Mouse (Mus musculus) MEL (cell line): Measurements from ENCODE around the gene Pid1. TPM values are rescaled to one million over a fixed set of nuclear protein-coding genes. Genes with fewer than 3 reads are reported as not detected.

Experiments
- DNase-seq: peaks from one replicate; pipeline ENCODE4 v3.0.0; 2011; ENCODE audit warnings: low read depth, low spot score
- H3K27ac ChIP-seq: 2 replicates; pipeline ENCODE4 v1.5.1; 2012; ENCODE audit warnings: low read depth, mild to moderate bottlenecking, control low read depth, low read length, moderate library complexity; ENCODE audit not compliant: control insufficient read depth
- H3K27me3 ChIP-seq, 2 experiments: fragments of 150-350 bp in 1 of 2; sonication (generic) in 1 of 2; 2 replicates each; pipeline ENCODE4 v1.6.1; 2012; ENCODE audit warnings: low read length in 2 of 2, mild to moderate bottlenecking in 2 of 2, improper control_type of control experiment in 1 of 2, moderate library complexity in 1 of 2; ENCODE audit not compliant: insufficient read depth in 2 of 2, control insufficient read depth in 1 of 2
- H3K36me3 ChIP-seq, 2 experiments: 2 replicates each; pipeline ENCODE4 v1.6.1; 2012 to 2014; ENCODE audit warnings: low read length in 2 of 2, improper control_type of control experiment in 1 of 2, inconsistent platforms in 1 of 2, mild to moderate bottlenecking in 1 of 2; ENCODE audit not compliant: insufficient read depth in 2 of 2, control insufficient read depth in 1 of 2
- H3K4me1 ChIP-seq, 2 experiments: fragments of 150-350 bp in 1 of 2; sonication (generic) in 1 of 2; 2 replicates each; pipeline ENCODE4 v1.6.1; 2012; ENCODE audit warnings: low read length in 2 of 2, improper control_type of control experiment in 1 of 2, mild to moderate bottlenecking in 1 of 2; ENCODE audit not compliant: insufficient read depth in 2 of 2, control insufficient read depth in 1 of 2
- H3K4me3 ChIP-seq, 2 experiments: fragments of 150-350 bp in 1 of 2; sonication (generic) in 1 of 2; 2 replicates each; pipeline ENCODE4 v1.5.1; 2012; ENCODE audit warnings: low read depth in 2 of 2, low read length in 2 of 2, mild to moderate bottlenecking in 2 of 2, moderate library complexity in 2 of 2, control low read depth in 1 of 2, improper control_type of control experiment in 1 of 2; ENCODE audit not compliant: control insufficient read depth in 1 of 2, insufficient read depth in 1 of 2
- H3K79me2 ChIP-seq: 2 replicates; pipeline ENCODE4 v1.6.1; 2012; ENCODE audit warnings: mild to moderate bottlenecking, low read length, moderate library complexity; ENCODE audit not compliant: control insufficient read depth, poor library complexity, insufficient read depth
- H3K9ac ChIP-seq: 2 replicates; pipeline ENCODE4 v1.6.1; 2012; ENCODE audit warnings: low read depth, mild to moderate bottlenecking, control low read depth, low read length, moderate library complexity; ENCODE audit not compliant: control insufficient read depth, poor library complexity, severe bottlenecking
- H3K9me3 ChIP-seq: fragments of 150-350 bp; sonication (generic); replicated peaks from 2 replicates; pipeline ENCODE4 v1.6.1; 2012; ENCODE audit warnings: mild to moderate bottlenecking, low read length, improper control_type of control experiment, moderate library complexity; ENCODE audit not compliant: insufficient read depth
- BHLHE40 ChIP-seq: IDR thresholded peaks from 2 replicates; pipeline ENCODE4 v1.6.1; 2012; ENCODE audit warnings: low read depth, mild to moderate bottlenecking, inconsistent platforms, low read length, improper control_type of control experiment, borderline replicate concordance
- CTCF ChIP-seq, 3 experiments: IDR thresholded peaks in 2 of 3; conservative IDR thresholded peaks in 1 of 3; 2 replicates each; pipeline ENCODE4 v1.5.1; 2011 to 2012; ENCODE audit warnings: low read length in 3 of 3, low read depth in 2 of 3, mild to moderate bottlenecking in 2 of 3, improper control_type of control experiment in 1 of 3, inconsistent platforms in 1 of 3, mixed read lengths in 1 of 3, moderate library complexity in 1 of 3; ENCODE audit not compliant: control insufficient read depth in 1 of 3, insufficient read depth in 1 of 3, poor library complexity in 1 of 3, severe bottlenecking in 1 of 3
- E2F4 ChIP-seq: IDR thresholded peaks from 2 replicates; pipeline ENCODE4 v1.6.1; 2011; ENCODE audit warnings: low read depth, low read length, improper control_type of control experiment, borderline replicate concordance
- ELF1 ChIP-seq: IDR thresholded peaks from 2 replicates; pipeline ENCODE4 v1.6.1; 2014; ENCODE audit warnings: low read depth, mild to moderate bottlenecking, inconsistent platforms, low read length, improper control_type of control experiment, moderate library complexity
- GABPA ChIP-seq: IDR thresholded peaks from 2 replicates; pipeline ENCODE4 v1.6.1; 2012; ENCODE audit warnings: low read depth, mild to moderate bottlenecking, inconsistent platforms, low read length, improper control_type of control experiment, moderate library complexity
- JUND ChIP-seq: IDR thresholded peaks from 2 replicates; pipeline ENCODE4 v1.6.1; 2011; ENCODE audit warnings: low read depth, mild to moderate bottlenecking, improper control_type of control experiment, low read length
- KAT2A ChIP-seq: conservative IDR thresholded peaks from 2 replicates; pipeline ENCODE4 v1.6.1; 2012; ENCODE audit warnings: low read depth, low read length, improper control_type of control experiment, inconsistent platforms
- MAFK ChIP-seq: IDR thresholded peaks from 2 replicates; pipeline ENCODE4 v1.6.1; 2011; ENCODE audit warnings: low read depth, mild to moderate bottlenecking, low read length, improper control_type of control experiment, borderline replicate concordance
- MAX ChIP-seq: IDR thresholded peaks from 2 replicates; pipeline ENCODE4 v1.6.1; 2011; ENCODE audit warnings: low read length, improper control_type of control experiment
- MAZ ChIP-seq: IDR thresholded peaks from 2 replicates; pipeline ENCODE4 v1.6.1; 2012; ENCODE audit warnings: low read depth, mild to moderate bottlenecking, inconsistent platforms, low read length, improper control_type of control experiment
- MXI1 ChIP-seq: IDR thresholded peaks from 2 replicates; pipeline ENCODE4 v1.6.1; 2011; ENCODE audit warnings: mild to moderate bottlenecking, low read depth, low read length, improper control_type of control experiment
- MYB ChIP-seq: IDR thresholded peaks from 2 replicates; pipeline ENCODE4 v1.6.1; 2011; ENCODE audit warnings: mild to moderate bottlenecking, low read depth, low read length, improper control_type of control experiment
- NELFE ChIP-seq: IDR thresholded peaks from 2 replicates; pipeline ENCODE4 v1.6.1; 2011; ENCODE audit warnings: low read depth, low read length, improper control_type of control experiment
- NRF1 ChIP-seq: IDR thresholded peaks from 2 replicates; pipeline ENCODE4 v1.6.1; 2014; ENCODE audit warnings: low read depth, mild to moderate bottlenecking, inconsistent platforms, low read length, improper control_type of control experiment, moderate library complexity; ENCODE audit not compliant: poor library complexity, insufficient read depth, severe bottlenecking
- POLR2A ChIP-seq, 2 experiments: IDR thresholded peaks; 2 replicates each; pipeline ENCODE4 v1.6.1; 2011 to 2012; ENCODE audit warnings: low read length in 2 of 2, mild to moderate bottlenecking in 2 of 2, control low read depth in 1 of 2, improper control_type of control experiment in 1 of 2, low read depth in 1 of 2, moderate library complexity in 1 of 2; ENCODE audit not compliant: control insufficient read depth in 1 of 2, insufficient read depth in 1 of 2, poor library complexity in 1 of 2
- POLR2AphosphoS2 ChIP-seq: IDR thresholded peaks from 2 replicates; pipeline ENCODE4 v1.6.1; 2011; ENCODE audit warnings: low read length, improper control_type of control experiment
- POLR2AphosphoS5 ChIP-seq: IDR thresholded peaks from 2 replicates; pipeline ENCODE4 v1.6.1; 2012; ENCODE audit warnings: low read depth, borderline replicate concordance, mild to moderate bottlenecking, inconsistent platforms, low read length, moderate library complexity, mixed read lengths
- RAD21 ChIP-seq: IDR thresholded peaks from 2 replicates; pipeline ENCODE4 v1.6.1; 2011; ENCODE audit warnings: mild to moderate bottlenecking, low read depth, low read length, improper control_type of control experiment
- RCOR1 ChIP-seq: IDR thresholded peaks from 2 replicates; pipeline ENCODE4 v1.6.1; 2012; ENCODE audit warnings: low read depth, mild to moderate bottlenecking, inconsistent platforms, low read length, improper control_type of control experiment
- SIN3A ChIP-seq: IDR thresholded peaks from 2 replicates; pipeline ENCODE4 v1.6.1; 2012; ENCODE audit warnings: low read length, improper control_type of control experiment, inconsistent platforms
- SMC3 ChIP-seq: IDR thresholded peaks from 2 replicates; pipeline ENCODE4 v1.6.1; 2011; ENCODE audit warnings: low read depth, low read length, improper control_type of control experiment
- TAL1 ChIP-seq: IDR thresholded peaks from 2 replicates; pipeline ENCODE4 v1.6.1; 2012; ENCODE audit warnings: mild to moderate bottlenecking, inconsistent platforms, low read length, moderate library complexity, mixed read lengths
- TBP ChIP-seq: IDR thresholded peaks from 2 replicates; pipeline ENCODE4 v1.8.0; 2011; ENCODE audit warnings: low read depth, low read length, improper control_type of control experiment
- TCF12 ChIP-seq: IDR thresholded peaks from 2 replicates; pipeline ENCODE4 v1.6.1; 2014; ENCODE audit warnings: low read depth, mild to moderate bottlenecking, inconsistent platforms, low read length, improper control_type of control experiment, moderate library complexity
- UBTF ChIP-seq: IDR thresholded peaks from 2 replicates; pipeline ENCODE4 v1.6.1; 2012; ENCODE audit warnings: low read depth, mild to moderate bottlenecking, inconsistent platforms, low read length, improper control_type of control experiment, moderate library complexity, borderline replicate concordance; ENCODE audit not compliant: insufficient read depth
- USF1 ChIP-seq: IDR thresholded peaks from 2 replicates; pipeline ENCODE4 v1.6.1; 2014; ENCODE audit warnings: low read depth, mild to moderate bottlenecking, inconsistent platforms, low read length, improper control_type of control experiment, moderate library complexity
- ZMIZ1 ChIP-seq: IDR thresholded peaks from 2 replicates; pipeline ENCODE4 v1.6.1; 2012; ENCODE audit warnings: low read depth, mild to moderate bottlenecking, inconsistent platforms, low read length, improper control_type of control experiment, moderate library complexity
- polyA plus RNA-seq, 2 experiments: library from polyadenylated mRNA; stranded (reverse) in 1 of 2; unstranded in 1 of 2; fragments of >175 nt in 1 of 2; fragments of >200 nt in 1 of 2; gene quantifications; 2 replicates each; pipeline versions ENCODE4 v1.2.1 to v1.2.4; 2012; ENCODE audit warnings: low replicate concordance in 2 of 2, low read depth in 1 of 2; ENCODE audit not compliant: insufficient read length in 2 of 2, insufficient read depth in 1 of 2, missing spikeins in 1 of 2
- total RNA-seq: library from RNA; depleted of rRNA; stranded (reverse); fragments of 300-350 nt; gene quantifications from 2 replicates; pipeline ENCODE4 v1.2.3, GENCODE M21; 2012

The Pid1 gene
- total and polyA plus RNA-seq, 3 experiments: not detected

DNA sequence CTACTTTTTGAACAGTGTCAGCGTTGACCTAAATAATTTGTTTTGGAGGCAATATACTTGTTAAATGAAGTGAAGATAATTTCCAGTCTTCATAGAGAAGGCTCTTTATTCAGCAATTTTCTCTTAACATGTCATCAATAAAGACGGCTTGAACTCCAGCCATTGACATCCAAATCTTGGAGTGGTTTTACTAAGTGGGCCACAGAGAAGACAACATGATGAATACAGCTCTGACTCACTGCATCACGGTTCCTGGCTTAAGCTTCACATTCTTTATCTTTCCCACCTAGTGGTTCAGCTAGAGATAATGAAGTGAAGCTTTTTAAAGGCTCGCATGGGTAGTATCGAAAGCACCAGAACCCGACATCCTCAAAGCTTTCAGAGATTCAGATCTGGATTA is 276.7 kb downstream of the Pid1 start:
- no peaks in the 10 kb centered on the region for H3K4me1 ChIP-seq
- H3K9ac ChIP-seq: no peak overlapping the region
- TF ChIP-seq ELF1 (no peak), POLR2A (IDR thresholded peaks at IDR 0.05; ENCODE audit: control insufficient read depth in 1 of 2, insufficient read depth in 1 of 2, low read depth in 1 of 2, low read length in 2 of 2, poor library complexity in 1 of 2) (no peak), MAZ (no peak), KAT2A (no peak)
- DNase-seq: no peak
- H3K27ac ChIP-seq: no peak overlapping the region
- H3K4me3 ChIP-seq: no peak overlapping the region
- H3K79me2 ChIP-seq: no peaks in the 10 kb centered on the region
- H3K9me3 ChIP-seq: no peaks in the 10 kb centered on the region
- H3K27me3 ChIP-seq: no peaks in the 10 kb centered on the region
- no peaks in the 10 kb centered on the region for H3K36me3 ChIP-seq

- H3K9me3 ChIP-seq: no peaks in the 10 kb centered on the region
- TF ChIP-seq POLR2A (IDR thresholded peaks at IDR 0.05; ENCODE audit: control insufficient read depth in 1 of 2, insufficient read depth in 1 of 2, low read depth in 1 of 2, low read length in 2 of 2, poor library complexity in 1 of 2) (no peak), ELF1 (no peak), TAL1 (no peak), ZMIZ1 (no peak), TBP (no peak), NELFE (no peak), USF1 (no peak), SMC3 (no peak), JUND (no peak), TCF12 (no peak), MAFK (no peak), BHLHE40 (no peak), UBTF (no peak), GABPA (no peak)
- H3K4me3 ChIP-seq: no peak overlapping the region
- no peak overlapping the region for H3K9ac ChIP-seq
- no peaks in the 10 kb centered on the region for H3K79me2 ChIP-seq
- no peaks in the 10 kb centered on the region for H3K4me1 ChIP-seq
- H3K27ac ChIP-seq: no peak overlapping the region
- H3K36me3 ChIP-seq: no peaks in the 10 kb centered on the region
- H3K27me3 ChIP-seq: no peaks in the 10 kb centered on the region
- no peak for DNase-seq
These were observed 277.5 kb downstream of the Pid1 start for GRCm38 (mm10) chr1:84086486-84086885.

DNA sequence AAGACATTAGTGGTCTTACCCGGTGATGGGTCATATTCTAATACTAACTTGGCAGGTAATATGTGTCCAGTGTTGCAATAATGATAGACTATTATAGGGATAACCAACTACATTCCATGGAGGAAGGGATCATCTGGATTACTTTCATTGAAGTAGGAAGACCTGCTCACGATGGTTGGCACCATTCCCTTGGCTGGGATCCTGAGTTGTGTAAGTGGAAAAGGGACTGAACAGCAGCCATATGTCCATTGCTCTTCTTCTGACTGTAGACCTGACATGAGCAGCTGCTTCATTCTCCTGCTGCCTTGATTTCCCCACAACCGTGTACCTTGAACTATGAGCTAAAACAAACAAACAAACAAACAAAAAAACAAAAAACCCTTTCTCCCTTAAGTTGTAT is 278.6 kb downstream of the Pid1 start:
- Histone ChIP-seq H3K9me3 (no peaks in the 10 kb centered on the region), H3K4me1 (no peaks in the 10 kb centered on the region)
- no peak for TF ChIP-seq SIN3A
- no peak for TF ChIP-seq MAZ
- no peak for TF ChIP-seq UBTF
- TF ChIP-seq USF1: no peak
- TF ChIP-seq POLR2AphosphoS5: no peak
- no peak for TF ChIP-seq NRF1
- TF ChIP-seq POLR2A (IDR thresholded peaks at IDR 0.05; ENCODE audit: control insufficient read depth in 1 of 2, insufficient read depth in 1 of 2, low read depth in 1 of 2, low read length in 2 of 2, poor library complexity in 1 of 2): no peak
- TF ChIP-seq BHLHE40: no peak
- TF ChIP-seq MXI1: no peak
- no peak for TF ChIP-seq POLR2AphosphoS2
- TF ChIP-seq MAX: no peak
- no peak for TF ChIP-seq CTCF (IDR thresholded peaks at IDR 0.05 in 2 of 3, conservative IDR thresholded peaks at IDR 0.05 in 1 of 3; ENCODE audit: control insufficient read depth in 1 of 3, insufficient read depth in 1 of 3, low read depth in 2 of 3, low read length in 3 of 3, poor library complexity in 1 of 3, severe bottlenecking in 1 of 3)
- TF ChIP-seq RAD21: no peak
- no peak for TF ChIP-seq ZMIZ1
- no peak for TF ChIP-seq E2F4
- no peak for TF ChIP-seq MYB
- no peak for TF ChIP-seq RCOR1

More for the DNA sequence above, 278.6 kb downstream of the Pid1 start:
- no peak overlapping the region for H3K27ac ChIP-seq
- H3K36me3 ChIP-seq: no peaks in the 10 kb centered on the region
- H3K27me3 ChIP-seq: no peaks in the 10 kb centered on the region
- no peaks in the 10 kb centered on the region for H3K79me2 ChIP-seq
- no peak overlapping the region for H3K9ac ChIP-seq
- no peak for DNase-seq
- no peak overlapping the region for H3K4me3 ChIP-seq
